Mouse (Mus musculus) heart, postnatal 4 days (tissue): ENCODE data around the gene Erc1. TPM values are rescaled to one million over a fixed set of nuclear protein-coding genes. Genes with fewer than 3 reads are reported as not detected.
"Not testable (repeated sequence)": the region's sequence is repeated elsewhere in the genome, so short reads cannot be mapped to it uniquely, and the experiment has no call there.

Experiments
- DNase-seq: peaks from one replicate; pipeline ENCODE4 v3.0.0; 2021
- total RNA-seq, 2 experiments: library from RNA; stranded (reverse); gene quantifications; 2 replicates each; pipeline ENCODE4 v1.2.3; 2021

Erc1 gene
- total RNA-seq, result 10 to 100 TPM; 42.2 to 44.4 TPM

DNA sequence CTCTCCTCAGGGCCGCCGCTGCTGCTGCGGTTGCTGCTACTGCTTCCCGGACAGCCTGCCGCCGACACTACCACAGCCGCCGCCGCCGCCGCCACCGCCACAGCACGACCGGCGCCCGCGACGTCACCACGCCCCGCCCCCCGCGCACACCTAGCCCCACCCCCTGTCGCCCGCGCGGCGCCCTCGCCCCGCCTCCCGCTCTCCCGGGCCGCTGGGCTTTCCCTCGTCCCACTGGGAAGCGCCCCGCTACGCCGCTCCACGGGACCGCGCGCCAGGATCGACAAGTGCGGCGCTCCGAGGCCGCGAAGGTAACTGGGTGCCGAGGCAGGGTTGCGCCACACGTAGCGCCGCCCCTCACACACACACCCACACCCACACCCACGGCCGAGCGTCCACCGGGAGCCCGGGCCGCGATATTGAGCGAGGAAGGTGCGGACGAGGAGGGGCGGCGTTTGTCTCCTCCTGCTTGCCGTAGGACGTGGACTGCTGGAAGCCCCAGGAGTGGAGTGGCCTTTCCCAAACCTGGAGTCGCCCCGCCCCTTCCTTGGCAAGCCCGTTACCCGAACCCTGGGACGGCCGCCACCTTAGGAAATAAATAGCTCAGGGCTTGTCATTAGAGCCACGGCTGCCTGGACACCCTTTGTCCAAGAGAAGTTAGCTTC is at the start of gene Erc1:
TSS of gene Erc1 (minus strand) at position 134 of the 662 bp plus-strand sequence.
- DNase-seq, result peak; percentile 97

- DNase-seq, result no peak
Observed at GRCm38 (mm10) chr6:119892711-119893110, 44.7 kb upstream of the Erc1 start.

GRCm38 (mm10) chr6:119883151-119883550 is 35.2 kb upstream of the Erc1 start:
- DNase-seq, result no peak

DNA sequence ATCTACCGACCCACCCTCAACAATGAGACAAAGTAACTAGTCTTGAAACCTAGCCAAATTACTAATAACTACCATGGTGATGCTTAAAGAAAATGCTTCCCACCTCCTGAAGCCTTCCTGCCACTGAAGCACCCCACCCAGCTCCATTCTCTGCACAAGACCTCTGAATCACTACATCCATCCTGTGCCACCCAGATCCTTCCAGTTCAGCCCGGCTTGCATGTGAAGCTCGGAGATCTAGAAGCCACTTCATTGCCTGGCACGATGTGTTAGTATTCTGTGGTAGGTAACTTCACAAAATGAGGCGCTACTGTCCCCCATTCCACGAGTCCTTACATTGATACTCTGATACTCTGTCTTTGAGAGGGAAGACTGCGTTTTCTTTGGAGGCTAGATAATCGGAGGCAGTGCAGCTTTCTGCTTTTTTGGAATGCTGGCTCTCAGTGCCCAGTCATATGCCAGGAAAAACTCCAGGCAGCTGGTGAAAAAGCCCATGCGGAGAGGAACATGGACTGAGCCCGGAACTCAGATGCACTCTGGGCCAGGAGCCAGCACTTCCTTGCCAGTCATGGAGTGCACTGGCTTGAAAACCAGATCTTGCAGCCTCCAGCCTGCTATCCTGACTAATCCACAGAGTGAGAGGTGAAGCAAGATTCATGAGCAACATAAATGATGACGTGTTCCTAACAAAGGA is 16.5 kb upstream of the Erc1 start:
- peak; percentile 84 for DNase-seq

- DNase-seq, result no peak
Observed at GRCm38 (mm10) chr6:119861519-119861918, 13.6 kb upstream of the Erc1 start.

DNA sequence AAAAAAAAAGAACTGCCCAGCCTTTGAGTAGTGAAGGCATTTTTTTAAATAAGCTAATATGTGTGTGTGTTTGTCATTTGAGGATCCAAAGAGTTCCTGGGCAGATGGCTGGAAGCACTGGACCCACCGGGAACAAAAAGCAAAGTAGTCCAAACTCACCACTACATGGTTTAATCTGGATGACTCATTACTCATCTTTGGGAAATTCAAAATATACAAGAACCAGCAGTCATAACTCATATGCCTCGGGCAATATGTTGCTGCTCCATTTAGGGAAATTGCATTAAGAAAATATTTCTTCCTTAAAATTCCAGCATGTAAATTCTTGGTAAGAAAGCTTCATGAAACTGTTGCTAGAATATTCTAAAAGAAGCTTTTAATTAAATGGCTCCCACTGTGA is 12.3 kb upstream of the Erc1 start:
- no peak for DNase-seq

DNA sequence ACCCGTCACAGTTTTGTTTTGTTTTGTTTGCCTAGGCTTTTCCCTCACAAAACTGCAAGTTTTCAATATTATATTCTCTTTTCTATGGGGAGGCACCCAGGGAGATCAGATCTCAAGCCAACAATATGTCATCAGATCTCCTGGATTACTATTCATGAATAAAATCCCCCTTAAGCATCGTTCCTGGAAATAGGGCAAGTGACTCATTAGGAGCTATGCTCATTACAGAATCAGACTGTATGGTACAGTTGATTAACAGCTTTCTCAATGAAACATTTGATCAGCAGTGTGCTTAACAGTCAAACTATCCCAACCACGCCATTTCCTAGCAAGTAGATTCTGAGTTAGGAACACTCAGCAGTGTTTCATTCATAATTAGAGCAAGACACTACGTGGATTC is 7.5 kb upstream of the Erc1 start:
- DNase-seq, result no peak

- DNase-seq, result no peak
Observed at GRCm38 (mm10) chr6:119854156-119854555, 6.2 kb upstream of the Erc1 start.

DNA sequence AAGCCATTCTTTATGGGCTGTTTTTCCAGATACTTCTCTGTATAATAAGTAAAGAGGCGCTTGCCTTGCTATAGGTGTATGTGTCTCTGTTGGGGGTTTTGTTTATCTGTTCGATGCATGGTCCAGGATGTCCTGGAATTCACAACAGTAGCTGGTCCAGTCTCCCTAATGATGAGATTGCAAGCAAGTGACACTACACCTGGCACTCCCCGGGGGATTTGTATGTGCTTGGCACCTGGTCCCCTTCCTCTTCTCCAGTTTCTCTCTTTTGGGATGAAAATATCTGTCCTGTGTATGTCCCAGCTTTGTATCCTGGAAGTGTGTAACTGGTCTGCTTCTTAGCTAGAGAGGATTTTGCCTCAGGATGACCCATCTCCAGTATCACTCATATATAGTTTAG is 1.9 kb upstream of the Erc1 start:
- DNase-seq, result no peak

GRCm38 (mm10) chr6:119849348-119849709 is 1.4 kb upstream of the Erc1 start:
- DNase-seq, result no peak

DNA sequence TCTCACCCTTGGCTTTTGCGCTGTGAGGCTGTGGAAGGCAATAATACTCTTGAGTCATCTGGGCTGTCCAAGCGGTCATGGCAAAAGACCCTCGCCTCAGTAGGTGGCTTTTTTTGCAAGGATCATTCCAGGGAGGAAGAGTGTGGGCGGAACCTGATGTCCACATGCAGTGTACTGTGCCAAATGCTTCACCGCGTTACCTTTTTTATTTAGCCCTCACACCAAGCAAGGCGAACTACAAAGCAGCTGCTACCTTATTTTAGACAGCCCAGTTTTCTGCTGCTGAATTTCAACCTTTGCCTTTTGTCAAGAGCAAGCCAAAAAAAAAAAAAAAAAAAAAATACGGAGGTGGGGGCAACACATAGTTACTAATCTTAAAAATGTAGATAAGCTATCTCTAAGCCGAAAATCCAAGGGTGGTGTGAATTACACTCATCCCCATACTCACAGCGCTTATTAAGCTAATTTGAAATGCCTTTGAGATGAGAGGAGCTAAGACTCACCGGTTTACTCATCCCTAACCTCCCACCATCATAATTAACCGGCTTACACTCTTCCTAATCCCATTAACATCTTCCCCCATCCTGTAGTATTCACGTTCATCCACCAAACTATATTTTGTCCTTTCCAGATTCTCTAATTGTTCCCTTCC is 855 bp upstream of the Erc1 start:
- no peak for DNase-seq

- no peak for DNase-seq
Observed at GRCm38 (mm10) chr6:119847518-119848033, 391 bp downstream of the Erc1 start.

GRCm38 (mm10) chr6:119846751-119847517 is 1.0 kb downstream of the Erc1 start:
- DNase-seq, result no peak

DNA sequence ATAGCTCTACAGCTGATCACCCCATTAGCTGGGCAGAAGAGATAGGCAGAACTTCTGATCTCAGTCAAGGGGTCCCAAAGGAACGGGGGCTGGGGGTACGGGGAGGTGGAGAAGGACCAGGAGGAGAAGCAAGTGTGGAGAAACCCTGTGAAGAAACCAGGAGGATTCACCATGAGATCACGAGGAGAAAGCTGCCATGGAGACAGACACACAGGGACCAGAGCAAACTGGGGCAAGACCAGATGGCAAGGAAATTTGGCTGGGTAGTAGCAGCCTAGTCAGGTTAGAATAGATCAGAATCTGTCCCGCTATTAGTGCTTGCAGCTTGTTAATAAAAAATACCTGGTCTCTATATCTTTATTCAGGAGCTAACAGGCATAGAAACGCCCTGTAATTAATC is 18.0 kb downstream of the Erc1 start:
- no peak for DNase-seq

DNA sequence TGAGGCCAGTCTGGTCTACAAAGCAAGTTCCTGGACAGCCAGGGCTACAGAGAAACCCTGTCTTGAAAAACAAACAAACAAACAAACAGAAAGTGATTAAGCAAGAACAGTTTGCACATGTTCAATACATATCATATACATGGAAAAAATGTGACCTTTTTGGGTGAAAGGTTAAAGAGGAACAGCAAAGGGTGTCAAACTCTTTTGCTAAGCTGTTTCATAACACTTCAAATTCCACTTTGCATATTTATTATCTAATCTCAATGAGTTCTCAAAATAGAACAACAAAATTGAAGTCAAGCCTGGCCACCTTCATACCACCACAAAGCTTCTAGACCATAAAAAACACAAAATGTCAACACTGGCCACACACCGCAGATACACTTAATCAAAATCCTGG is 19.8 kb downstream of the Erc1 start:
- no peak for DNase-seq

DNA sequence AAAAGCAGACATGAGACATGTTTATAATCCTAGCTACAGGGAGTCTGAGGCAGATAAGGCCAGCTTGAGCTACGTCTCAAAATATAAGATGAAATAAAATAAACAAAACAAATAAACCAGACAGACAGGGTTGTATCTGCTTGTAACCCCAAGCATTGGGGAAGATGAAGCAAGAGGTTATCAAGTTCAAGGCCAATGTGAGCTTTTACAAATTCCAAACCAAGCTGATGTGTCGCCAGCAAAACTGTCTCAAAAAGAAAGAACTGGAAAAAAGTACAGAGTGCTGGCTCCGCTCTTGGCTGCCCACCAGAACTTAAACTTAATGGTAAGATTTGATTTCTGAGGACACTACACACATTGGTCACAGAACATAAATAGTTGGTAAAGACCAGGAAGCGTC is 21.3 kb downstream of the Erc1 start:
- no peak for DNase-seq

- no peak for DNase-seq
Observed at GRCm38 (mm10) chr6:119822216-119822615, 25.8 kb downstream of the Erc1 start.

DNA sequence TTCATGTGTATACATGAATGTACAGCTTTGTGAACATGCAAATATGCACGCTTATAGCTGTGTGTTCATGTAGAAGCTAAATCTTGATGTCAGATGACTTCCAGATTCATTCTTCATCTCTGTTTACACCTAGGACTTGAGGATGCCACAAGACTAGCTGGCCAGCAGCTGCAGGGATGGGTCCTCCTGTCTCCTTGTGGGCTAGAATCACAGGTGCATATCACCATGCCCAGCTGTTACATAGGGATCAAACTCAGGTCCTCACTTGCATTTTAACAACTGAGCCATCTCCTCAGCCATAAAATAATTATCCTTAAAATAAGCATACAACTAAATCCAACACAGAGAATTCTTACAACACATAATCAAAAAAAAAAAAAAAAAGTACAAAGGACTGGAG is 26.8 kb downstream of the Erc1 start:
- no peak for DNase-seq

GRCm38 (mm10) chr6:119818541-119818940 is 29.4 kb downstream of the Erc1 start:
- DNase-seq, result no peak

DNA sequence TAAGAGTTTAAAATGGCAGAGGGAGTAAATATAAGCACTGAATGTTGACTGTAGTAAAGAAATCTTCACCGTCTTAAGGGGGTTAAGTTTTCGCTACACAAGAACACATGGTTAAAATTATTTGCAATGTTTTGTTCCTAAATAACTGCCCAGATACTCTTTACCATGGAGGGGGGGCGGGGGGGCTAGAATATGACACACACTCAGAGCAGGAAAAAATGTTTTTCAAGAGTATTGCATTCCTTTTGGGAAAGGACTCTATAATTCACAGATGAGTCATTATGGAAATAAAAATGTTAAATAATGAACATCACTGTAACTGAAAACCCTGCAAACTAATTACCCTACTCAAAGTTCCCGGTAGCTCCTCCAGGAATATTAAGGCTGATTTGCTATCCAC is 32.5 kb downstream of the Erc1 start:
- DNase-seq, result no peak

DNA sequence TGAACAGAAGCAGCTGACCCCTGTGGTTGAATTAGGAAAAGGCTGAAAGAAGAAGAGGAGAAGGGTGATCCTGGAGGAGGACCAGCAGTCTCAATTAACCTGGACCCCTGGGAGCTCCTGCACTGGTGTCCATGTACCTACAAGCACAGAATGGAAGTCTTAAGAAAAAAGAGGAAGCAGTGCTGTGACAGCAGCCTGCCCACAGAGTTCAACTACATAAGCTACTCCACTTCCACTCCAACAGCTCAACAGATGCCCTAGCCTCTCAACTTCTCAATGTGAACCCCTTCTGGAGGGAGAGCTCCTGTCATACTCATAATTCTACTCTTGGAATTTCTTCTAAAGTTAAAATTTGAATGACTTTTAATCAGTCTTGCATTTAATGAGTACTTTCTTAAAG is 34.9 kb downstream of the Erc1 start:
- DNase-seq, result not testable (repeated sequence)

DNA sequence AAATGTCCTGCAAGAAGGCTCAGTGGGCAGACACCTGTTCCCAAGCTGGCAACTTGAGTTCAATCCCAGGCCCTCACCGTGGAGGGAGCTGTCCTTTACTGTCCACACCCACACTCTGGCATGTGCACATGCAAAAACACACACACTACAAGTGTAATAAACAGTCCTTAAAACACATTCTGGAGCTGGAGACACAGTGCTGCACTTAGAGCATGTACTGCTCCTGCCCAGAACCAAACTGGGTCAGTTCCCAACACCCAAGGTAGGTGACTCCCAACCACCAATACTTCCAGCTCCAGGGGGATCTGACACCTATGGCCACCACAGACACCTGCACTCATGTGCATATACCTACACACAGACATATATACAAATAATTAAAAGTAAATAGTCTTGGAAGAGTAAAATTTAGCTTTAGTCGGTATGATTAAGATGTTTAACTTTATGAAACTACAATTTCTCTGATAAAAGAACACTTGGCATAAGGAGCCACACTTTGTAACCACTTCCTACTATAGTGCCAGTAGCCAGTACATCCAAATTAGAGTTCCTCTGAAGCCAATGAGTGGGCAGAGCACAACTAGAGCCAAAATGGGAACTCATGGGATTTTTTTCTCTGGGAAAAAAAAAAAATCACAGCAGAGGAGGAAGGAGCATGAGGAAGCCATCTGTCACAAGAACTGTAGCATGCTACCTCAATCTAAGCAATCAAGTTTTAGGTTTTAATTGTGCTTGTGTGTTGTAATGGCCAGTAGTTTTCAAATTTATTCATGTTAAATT is 39.1 kb downstream of the Erc1 start:
- DNase-seq, result no peak
